Mouse (Mus musculus): ENCODE results near the gene Gna13.

DNA sequence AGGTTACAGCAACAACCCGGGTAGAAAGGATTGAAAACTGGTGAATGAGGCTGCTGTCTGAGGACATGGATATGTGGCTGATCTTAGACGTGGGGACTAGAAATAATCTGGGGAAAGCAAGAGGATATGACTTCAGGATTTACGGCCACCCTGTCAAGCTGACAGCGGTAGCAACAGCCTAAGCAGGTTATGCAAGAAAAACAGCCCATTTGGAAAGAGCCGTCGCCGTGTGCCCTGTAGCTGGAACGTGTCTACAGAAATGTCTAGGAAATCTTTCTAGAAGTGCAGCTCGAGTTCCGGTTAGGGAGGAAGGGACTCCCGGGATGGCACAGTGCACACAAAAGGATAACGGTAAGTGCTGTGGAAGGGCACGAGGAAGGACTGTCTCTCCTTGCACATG, 36.4 kb upstream of the Gna13 start:
- TF ChIP-seq CTCF (IDR thresholded peaks at IDR 0.05; ENCODE audit: extremely low read depth, insufficient read depth, low read length), result no peak
- no peak for TF ChIP-seq POLR2A (IDR thresholded peaks at IDR 0.05; ENCODE audit: extremely low read depth, insufficient read depth, low read length)

Data from cortical plate, adult 2 months (tissue).